In the genomic region with DNA sequence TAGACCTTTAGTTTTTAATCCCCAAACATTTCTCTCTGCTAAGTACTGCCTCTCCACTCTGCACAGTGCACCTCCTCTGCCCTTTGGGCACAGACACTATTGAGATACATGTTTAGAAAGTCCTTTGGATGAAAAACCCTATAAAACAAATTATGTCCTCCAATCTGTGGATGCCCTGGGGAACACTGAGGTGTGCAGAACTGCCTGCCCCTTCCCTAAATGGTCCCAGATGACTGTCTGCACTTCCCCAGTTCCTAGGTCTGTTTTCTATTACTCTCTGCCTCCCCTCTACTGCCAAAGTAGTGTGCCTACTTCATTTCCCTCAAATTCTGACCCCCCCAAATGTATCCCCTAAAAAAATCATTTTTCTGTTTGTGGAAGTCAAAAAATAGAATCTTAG, we compare ENCODE assay signal across 22 mouse cellular contexts.
DNase-seq lines count a peak whose midpoint lies in the region; ATAC-seq lines count a peak whose summit lies in the region.
"Had no signal": no experiment of that assay in that cellular context is flagged by ENCODE, and none has a peak within 500 bp of the region (broad histone marks: within the 10 kb centered on the region; RNA-seq: fewer than 3 reads in every experiment).

No protein-coding gene starts in this region.

- H3K4me3 ChIP-seq in hindbrain, embryonic 15.5 days, result no peak overlapping the region
- H3K4me3 ChIP-seq in hindbrain, embryonic 10.5 days, result no peak overlapping the region
- H3K4me3 ChIP-seq in limb, embryonic 13.5 days, result no peak overlapping the region
- H3K4me3 ChIP-seq: embryonic facial prominence, embryonic 12.5 days; forebrain, embryonic 12.5 days; heart, embryonic 10.5 days had no signal

- no peaks in the 10 kb centered on the region for H3K27me3 ChIP-seq in hindbrain, embryonic 15.5 days
- H3K27me3 ChIP-seq in hindbrain, embryonic 10.5 days (ENCODE audit: insufficient read depth, poor library complexity, severe bottlenecking), result no peaks in the 10 kb centered on the region
- H3K27me3 ChIP-seq in limb, embryonic 13.5 days, result peaks cover 5% of the 10 kb centered on the region; the same call in 1 of the 2 replicates
- H3K27me3 ChIP-seq: CH12.LX; forebrain, embryonic 12.5 days had no signal

- H3K9ac ChIP-seq in hindbrain, embryonic 15.5 days, result no peak overlapping the region
- no peak overlapping the region for H3K9ac ChIP-seq in limb, embryonic 13.5 days
- H3K9ac ChIP-seq: embryonic facial prominence, embryonic 12.5 days; forebrain, embryonic 12.5 days; hindbrain, embryonic 14.5 days had no signal

- no peak for DNase-seq in hindbrain, embryonic 10.5 days (ENCODE audit: low spot score)
- peak; percentile 8 for DNase-seq in embryo, embryonic 9.5 days (ENCODE audit: extremely low spot score)
- DNase-seq in forelimb bud, embryonic 11.5 days (ENCODE audit: low read depth, low spot score), result peak; percentile 68
- no peak for DNase-seq in layer of hippocampus, adult 9-11 months
- no peak for DNase-seq in adrenal gland, postnatal 10 days
- DNase-seq in frontal cortex, postnatal 14 days (ENCODE audit: low spot score in 2 of 2), result no peak
- DNase-seq: adrenal gland, postnatal 25 days; heart, adult 18-20 months; heart, postnatal 10 days; heart, postnatal 4 days had no signal

- no peak overlapping the region for H3K4me2 ChIP-seq in hindbrain, embryonic 15.5 days
- H3K4me2 ChIP-seq in limb, embryonic 13.5 days (replicated peaks), result no peak overlapping the region
- H3K4me2 ChIP-seq: embryonic facial prominence, embryonic 12.5 days; forebrain, embryonic 12.5 days; hindbrain, embryonic 14.5 days had no signal

- H3K9me3 ChIP-seq in hindbrain, embryonic 15.5 days, result no peaks in the 10 kb centered on the region
- no peaks in the 10 kb centered on the region for H3K9me3 ChIP-seq in hindbrain, embryonic 10.5 days
- H3K9me3 ChIP-seq in limb, embryonic 13.5 days, result no peaks in the 10 kb centered on the region
- H3K9me3 ChIP-seq: embryonic facial prominence, embryonic 12.5 days; forebrain, embryonic 12.5 days; heart, embryonic 10.5 days had no signal

- 0 out of 2 replicates have a peak, but pooled peaks have one; percentile 34 for ATAC-seq in hindbrain, embryonic 15.5 days (ENCODE audit: low FRiP score, low read depth)
- ATAC-seq in limb, embryonic 13.5 days (ENCODE audit: low FRiP score, low read depth), result peak; percentile 48; the same call in 1 of the 2 replicates
- ATAC-seq: activated CD4-positive, CD25-positive, alpha-beta regulatory T cell, adult 4 months; forebrain, embryonic 16.5 days; inflammation-experienced regulatory T-cells, adult 6 months; intestine, postnatal 0 days; Patski had no signal

- H3K4me1 ChIP-seq in hindbrain, embryonic 15.5 days (replicated peaks), result no peaks in the 10 kb centered on the region; the same call in 1 of the 2 replicates
- peaks cover 10% of the 10 kb centered on the region for H3K4me1 ChIP-seq in hindbrain, embryonic 10.5 days (replicated peaks)
- H3K4me1 ChIP-seq in limb, embryonic 13.5 days, result peaks cover 37% of the 10 kb centered on the region
- H3K4me1 ChIP-seq: forebrain, embryonic 12.5 days had no signal

- no peak overlapping the region for H3K27ac ChIP-seq in hindbrain, embryonic 15.5 days (replicated peaks)
- no peak overlapping the region for H3K27ac ChIP-seq in hindbrain, embryonic 10.5 days
- no peak overlapping the region for H3K27ac ChIP-seq in limb, embryonic 13.5 days
- H3K27ac ChIP-seq: embryonic facial prominence, embryonic 12.5 days; forebrain, embryonic 12.5 days; heart, embryonic 10.5 days; hindbrain, embryonic 14.5 days had no signal

- H3K36me3 ChIP-seq in hindbrain, embryonic 15.5 days, result no peaks in the 10 kb centered on the region
- no peaks in the 10 kb centered on the region for H3K36me3 ChIP-seq in hindbrain, embryonic 10.5 days
- no peaks in the 10 kb centered on the region for H3K36me3 ChIP-seq in limb, embryonic 13.5 days
- H3K36me3 ChIP-seq: embryonic facial prominence, embryonic 12.5 days; forebrain, embryonic 12.5 days; heart, embryonic 10.5 days had no signal

Comparison
In these comparisons a context has a peak if more than half of its experiments do, and no peak if none do; other contexts are left out.
1. DNase-seq: peak in embryo, embryonic 9.5 days (single experiment) and forelimb bud, embryonic 11.5 days (single experiment); none in hindbrain, embryonic 10.5 days (single experiment), layer of hippocampus, adult 9-11 months (single experiment), adrenal gland, postnatal 10 days (single experiment) and frontal cortex, postnatal 14 days (0 of 2).